Mouse (Mus musculus) embryonic facial prominence, embryonic 11.5 days (tissue): ENCODE results near the gene Ankrd34a. TPM values are rescaled to one million over a fixed set of nuclear protein-coding genes. Genes with fewer than 3 reads are reported as not detected.

Experiments
- ATAC-seq: fragments of 200-750 bp; cut with Nextera tagmentation; replicated peaks from 2 replicates; pipeline ENCODE4 v1.8.0; 2017; ENCODE audit warnings: low read depth; ENCODE audit not compliant: insufficient number of reproducible peaks, low FRiP score, low TSS enrichment
- DNase-seq: peaks from one replicate; pipeline ENCODE4 v3.0.0-alpha.2; 2015; ENCODE audit warnings: low spot score
- H3K27ac ChIP-seq: fragments of 300-500 bp; sonication (generic); replicated peaks from 2 replicates; pipeline ENCODE4 v1.5.1; 2014; ENCODE audit warnings: mild to moderate bottlenecking, low read depth, low read length, control low read depth
- H3K27me3 ChIP-seq: fragments of 300-500 bp; sonication (generic); 2 replicates; pipeline ENCODE4 v1.6.1; 2014; ENCODE audit warnings: mild to moderate bottlenecking, low read length, moderate library complexity, mixed read lengths; ENCODE audit not compliant: control insufficient read depth, insufficient read depth
- H3K36me3 ChIP-seq: fragments of 300-500 bp; sonication (generic); replicated peaks from 2 replicates; pipeline ENCODE4 v1.6.1; 2014; ENCODE audit warnings: low read depth, mild to moderate bottlenecking, low read length, moderate library complexity, mixed read lengths; ENCODE audit not compliant: control insufficient read depth, insufficient read depth
- H3K4me1 ChIP-seq: fragments of 300-500 bp; sonication (generic); 2 replicates; pipeline ENCODE4 v1.6.1; 2014; ENCODE audit warnings: low read length, mixed read lengths; ENCODE audit not compliant: control insufficient read depth, insufficient read depth
- H3K4me2 ChIP-seq: fragments of 300-500 bp; sonication (generic); 2 replicates; pipeline ENCODE4 v1.6.1; 2014; ENCODE audit warnings: low read depth, mild to moderate bottlenecking, control low read depth, low read length, moderate library complexity
- H3K4me3 ChIP-seq: fragments of 300-500 bp; sonication (generic); 2 replicates; pipeline ENCODE4 v1.5.1; 2014; ENCODE audit warnings: low read depth, low read length, control low read depth
- H3K9ac ChIP-seq: fragments of 300-500 bp; sonication (generic); replicated peaks from 2 replicates; pipeline ENCODE4 v1.6.1; 2014; ENCODE audit warnings: mild to moderate bottlenecking, control low read depth, low read length
- H3K9me3 ChIP-seq: fragments of 300-500 bp; sonication (generic); replicated peaks from 2 replicates; pipeline ENCODE4 v1.6.1; 2016; ENCODE audit warnings: mild to moderate bottlenecking, low read length, inconsistent platforms, mixed read lengths; ENCODE audit not compliant: control insufficient read depth
- WGBS: fragments of 180-500 bp; shearing (Covaris S2); extraction: QIAGEN DNeasy Blood & Tissue Kit; methylation state at CpG from one replicate; pipeline ENCODE4 v1.1.7; 2014; 5-methylcytosine and 5-hydroxymethylcytosine counted together
- polyA plus RNA-seq: library from polyadenylated mRNA; unstranded; fragments of >200 nt; fragmentation: Nextera tagmentation; extraction: Ambion mirVana; gene quantifications from 2 replicates; pipeline ENCODE4 v1.2.1, GENCODE M21; 2014

Gene Ankrd34a
- polyA plus RNA-seq, 1 experiment from 2014 or later: 0.90 TPM

DNA sequence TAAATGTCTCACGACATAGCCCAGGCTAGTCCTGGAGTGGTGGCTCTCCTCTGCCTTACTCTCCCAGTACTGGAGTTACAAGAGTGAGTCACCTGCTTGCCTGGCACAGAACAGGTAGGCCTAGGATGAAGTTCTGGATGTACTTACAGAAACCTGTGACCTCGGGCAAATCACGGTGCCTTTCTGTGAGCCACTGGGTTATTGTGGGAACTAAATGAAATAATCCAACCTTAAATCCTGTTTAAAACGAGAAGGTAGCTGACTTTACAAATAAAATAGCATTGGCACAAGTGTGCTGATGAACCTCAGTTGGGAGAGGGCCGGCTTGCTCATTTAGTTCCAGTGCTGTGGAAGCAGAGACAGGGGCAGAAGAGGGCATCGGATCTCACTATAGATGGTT is 42.2 kb upstream of the Ankrd34a start:
- WGBS: 82% methylated on average over 6 of the region's 6 CpGs
- Histone ChIP-seq H3K27me3 (no peaks in the 10 kb centered on the region), H3K27ac (no peak overlapping the region), H3K9me3 (no peaks in the 10 kb centered on the region), H3K9ac (no peak overlapping the region), H3K4me1 (peaks cover 3% of the 10 kb centered on the region), H3K4me3 (no peak overlapping the region), H3K36me3 (no peaks in the 10 kb centered on the region), H3K4me2 (no peak overlapping the region)
- no peak for DNase-seq
- ATAC-seq: no peak

DNA sequence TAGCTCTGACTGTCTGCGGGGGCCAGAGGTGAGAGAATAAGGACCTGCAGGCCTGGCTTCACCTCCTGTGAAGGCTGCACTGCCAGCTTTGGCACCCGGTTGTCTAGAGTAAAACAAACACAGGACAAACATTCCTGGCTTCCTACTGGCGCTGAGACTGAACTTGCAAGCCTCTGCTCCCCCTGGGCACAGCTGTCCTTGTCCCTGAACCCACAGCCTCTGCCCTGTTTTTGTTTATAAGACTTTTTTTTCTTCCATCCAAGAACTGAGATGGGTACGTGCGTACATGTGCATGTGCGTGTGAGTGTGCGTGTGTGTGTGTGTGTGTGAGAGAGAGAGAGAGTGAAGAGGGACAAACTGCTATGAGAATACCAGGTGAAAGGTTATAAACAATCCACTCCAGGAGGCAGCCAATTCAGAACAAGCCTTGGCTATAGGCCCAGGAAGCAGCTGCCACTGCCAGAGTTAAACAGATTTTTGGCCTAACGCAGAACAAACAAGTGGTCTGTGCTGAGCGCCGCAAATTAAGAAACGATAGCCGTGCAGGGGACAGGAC is 41.3 kb upstream of the Ankrd34a start:
- H3K4me1 ChIP-seq: peaks cover 3% of the 10 kb centered on the region

DNA sequence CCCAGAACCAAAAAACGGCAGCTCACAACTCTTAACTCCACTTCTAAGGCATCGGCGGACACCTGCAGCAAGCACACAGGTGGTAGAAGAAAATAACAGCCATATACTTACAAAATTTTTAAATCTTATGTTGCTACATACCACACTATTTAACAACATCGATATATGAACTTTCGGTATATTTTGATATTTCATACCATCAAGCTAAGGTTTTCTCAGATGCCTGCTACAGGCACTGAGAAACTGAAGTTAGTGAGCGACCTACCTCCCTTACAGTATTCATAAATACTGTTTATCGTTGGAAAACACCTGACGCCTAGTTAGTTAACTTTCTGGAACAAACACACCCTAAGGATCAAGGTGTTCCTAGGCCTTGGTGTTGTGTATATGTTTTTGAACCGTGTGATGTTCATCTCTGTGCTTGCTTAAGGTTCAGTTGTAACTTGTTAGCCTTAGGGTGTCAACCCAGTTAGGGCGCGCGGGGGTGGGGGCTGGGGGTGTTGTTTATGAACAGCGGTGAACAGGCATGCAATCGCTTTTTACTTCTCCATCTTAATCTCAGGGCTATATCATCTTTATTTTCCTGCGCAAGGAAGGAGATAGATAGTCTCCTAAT is 40.3 kb upstream of the Ankrd34a start:
- no peak overlapping the region for H3K9ac ChIP-seq
- H3K4me1 ChIP-seq: peaks cover 3% of the 10 kb centered on the region
- no peak overlapping the region for H3K4me2 ChIP-seq
- H3K36me3 ChIP-seq: no peaks in the 10 kb centered on the region; the same call in 1 of the 2 replicates
- H3K27me3 ChIP-seq: no peaks in the 10 kb centered on the region
- WGBS: 84% methylated on average over 15 of the region's 15 CpGs
- no peak for ATAC-seq
- DNase-seq: no peak
- no peak overlapping the region for H3K4me3 ChIP-seq
- no peaks in the 10 kb centered on the region for H3K9me3 ChIP-seq
- no peak overlapping the region for H3K27ac ChIP-seq

More for the DNA sequence above, 41.3 kb upstream of the Ankrd34a start:
- H3K36me3 ChIP-seq: no peaks in the 10 kb centered on the region; the same call in 1 of the 2 replicates
- no peak overlapping the region for H3K27ac ChIP-seq
- DNase-seq: no peak
- no peak overlapping the region for H3K4me3 ChIP-seq
- 43% methylated on average over 12 of the region's 12 CpGs for WGBS
- H3K9ac ChIP-seq: no peak overlapping the region
- no peak overlapping the region for H3K4me2 ChIP-seq
- no peaks in the 10 kb centered on the region for H3K27me3 ChIP-seq
- ATAC-seq: no peak
- no peaks in the 10 kb centered on the region for H3K9me3 ChIP-seq

- WGBS: 7% methylated on average over 22 of the region's 22 CpGs
- no peak for ATAC-seq
- H3K9ac ChIP-seq: peak overlapping the region; percentile 61
- H3K9me3 ChIP-seq: no peaks in the 10 kb centered on the region
- peak; percentile 27 for DNase-seq
- peaks cover 3% of the 10 kb centered on the region for H3K4me1 ChIP-seq
- H3K4me2 ChIP-seq: peak overlapping the region; percentile 71
- H3K36me3 ChIP-seq: no peaks in the 10 kb centered on the region; the same call in 1 of the 2 replicates
- peak overlapping the region; percentile 52 for H3K27ac ChIP-seq
- no peaks in the 10 kb centered on the region for H3K27me3 ChIP-seq
- H3K4me3 ChIP-seq: peak overlapping the region; percentile 72
Measured at GRCm38 (mm10) chr3:96556651-96557635, 39.5 kb upstream of the Ankrd34a start.

- H3K4me1 ChIP-seq: peaks cover 3% of the 10 kb centered on the region
- DNase-seq (peak; percentile 100), ATAC-seq (peak; percentile 98)
- H3K36me3 ChIP-seq: no peaks in the 10 kb centered on the region; the same call in 1 of the 2 replicates
- peak within 1 kb of the TSS; percentile 71 for H3K4me2 ChIP-seq
- H3K9ac ChIP-seq: peak within 1 kb of the TSS; percentile 82
- H3K4me3 ChIP-seq: peak within 1 kb of the TSS; percentile 72
- H3K9me3 ChIP-seq: no peaks in the 10 kb centered on the region
- under 1% methylated on average over 26 of the region's 26 CpGs for WGBS
- H3K27me3 ChIP-seq: no peaks in the 10 kb centered on the region
- peak within 1 kb of the TSS; percentile 53 for H3K27ac ChIP-seq
Measured at GRCm38 (mm10) chr3:96557694-96558093, 38.7 kb upstream of the Ankrd34a start, which contains the start of gene Txnip. Txnip (plus strand) TSS chr3:96557957.

- no peak for ATAC-seq
- Histone ChIP-seq H3K9ac (peak overlapping the region; percentile 82), H3K4me2 (peak overlapping the region; percentile 58), H3K27me3 (no peaks in the 10 kb centered on the region), H3K36me3 (no peaks in the 10 kb centered on the region; the same call in 1 of the 2 replicates), H3K4me3 (peak overlapping the region; percentile 72), H3K9me3 (no peaks in the 10 kb centered on the region), H3K4me1 (peaks cover 3% of the 10 kb centered on the region), H3K27ac (peak overlapping the region; percentile 53)
- DNase-seq: no peak
- under 1% methylated on average over 17 of the region's 17 CpGs for WGBS
Measured at GRCm38 (mm10) chr3:96558159-96558558, 38.3 kb upstream of the Ankrd34a start.

DNA sequence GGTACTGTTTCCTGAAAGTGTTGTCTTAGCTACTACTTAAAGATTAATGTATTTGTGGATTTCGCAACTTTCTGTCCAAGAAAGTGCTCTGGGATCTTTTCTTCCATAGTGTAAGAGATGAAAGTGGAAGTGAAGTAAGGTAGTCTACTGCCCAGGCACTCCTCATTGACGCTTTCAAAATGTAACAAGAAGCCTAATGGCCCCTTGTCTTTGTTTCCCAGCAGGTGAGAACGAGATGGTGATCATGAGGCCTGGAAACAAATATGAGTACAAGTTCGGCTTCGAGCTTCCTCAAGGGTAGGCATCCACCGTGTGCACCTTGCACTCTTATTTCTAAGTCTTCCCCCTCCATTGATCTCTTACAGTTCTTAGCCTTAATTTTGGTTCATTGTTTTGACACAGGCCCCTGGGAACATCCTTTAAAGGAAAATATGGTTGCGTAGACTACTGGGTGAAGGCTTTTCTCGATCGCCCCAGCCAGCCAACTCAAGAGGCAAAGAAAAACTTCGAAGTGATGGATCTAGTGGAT is 37.7 kb upstream of the Ankrd34a start:
- WGBS: 49% methylated on average over 10 of the region's 10 CpGs
- H3K4me2 ChIP-seq: peak overlapping the region; percentile 58
- peak overlapping the region; percentile 82 for H3K9ac ChIP-seq
- H3K4me1 ChIP-seq: peaks cover 3% of the 10 kb centered on the region
- H3K36me3 ChIP-seq: no peaks in the 10 kb centered on the region; the same call in 1 of the 2 replicates
- no peak overlapping the region for H3K27ac ChIP-seq
- H3K9me3 ChIP-seq: no peaks in the 10 kb centered on the region
- ATAC-seq: no peak
- H3K27me3 ChIP-seq: no peaks in the 10 kb centered on the region
- H3K4me3 ChIP-seq: peak overlapping the region; percentile 72
- no peak for DNase-seq
